Mouse (Mus musculus) forebrain, embryonic 10.5 days (tissue): ENCODE measurements at regions not wholly inside any gene's neighbourhood (a gene's known extent, or its start where the extent isn't known, plus 50 kb on each side); places are given as distances from the start of the nearest gene placed in this dataset.

Source experiments
- DNase-seq: peaks from one replicate; pipeline ENCODE4 v3.0.0-alpha.2; 2017; ENCODE audit warnings: low spot score; ENCODE audit errors: extremely low spot score
- H3K27ac ChIP-seq: fragments of 300-500 bp; sonication (generic); 2 replicates; pipeline ENCODE4 v1.5.1; 2016; ENCODE audit warnings: mild to moderate bottlenecking
- H3K27me3 ChIP-seq: fragments of 300-500 bp; sonication (generic); 2 replicates; pipeline ENCODE4 v1.6.1; 2016; ENCODE audit warnings: mild to moderate bottlenecking; ENCODE audit not compliant: poor library complexity, severe bottlenecking
- H3K36me3 ChIP-seq: fragments of 300-500 bp; sonication (generic); replicated peaks from 2 replicates; pipeline ENCODE4 v1.6.1; 2016; ENCODE audit warnings: mild to moderate bottlenecking, moderate library complexity
- H3K4me1 ChIP-seq: fragments of 300-500 bp; sonication (generic); 2 replicates; pipeline ENCODE4 v1.6.1; 2016
- H3K4me3 ChIP-seq: fragments of 300-500 bp; sonication (generic); 2 replicates; pipeline ENCODE4 v1.5.1; 2016; ENCODE audit warnings: mild to moderate bottlenecking, moderate library complexity
- H3K9me3 ChIP-seq: fragments of 300-500 bp; sonication (generic); 2 replicates; pipeline ENCODE4 v1.6.1; 2016; ENCODE audit warnings: mild to moderate bottlenecking, moderate library complexity
- WGBS: fragments of 180-500 bp; shearing (Covaris S2); methylation state at CpG from one replicate; pipeline ENCODE4 v1.1.7; 2016; 5-methylcytosine and 5-hydroxymethylcytosine counted together

DNA sequence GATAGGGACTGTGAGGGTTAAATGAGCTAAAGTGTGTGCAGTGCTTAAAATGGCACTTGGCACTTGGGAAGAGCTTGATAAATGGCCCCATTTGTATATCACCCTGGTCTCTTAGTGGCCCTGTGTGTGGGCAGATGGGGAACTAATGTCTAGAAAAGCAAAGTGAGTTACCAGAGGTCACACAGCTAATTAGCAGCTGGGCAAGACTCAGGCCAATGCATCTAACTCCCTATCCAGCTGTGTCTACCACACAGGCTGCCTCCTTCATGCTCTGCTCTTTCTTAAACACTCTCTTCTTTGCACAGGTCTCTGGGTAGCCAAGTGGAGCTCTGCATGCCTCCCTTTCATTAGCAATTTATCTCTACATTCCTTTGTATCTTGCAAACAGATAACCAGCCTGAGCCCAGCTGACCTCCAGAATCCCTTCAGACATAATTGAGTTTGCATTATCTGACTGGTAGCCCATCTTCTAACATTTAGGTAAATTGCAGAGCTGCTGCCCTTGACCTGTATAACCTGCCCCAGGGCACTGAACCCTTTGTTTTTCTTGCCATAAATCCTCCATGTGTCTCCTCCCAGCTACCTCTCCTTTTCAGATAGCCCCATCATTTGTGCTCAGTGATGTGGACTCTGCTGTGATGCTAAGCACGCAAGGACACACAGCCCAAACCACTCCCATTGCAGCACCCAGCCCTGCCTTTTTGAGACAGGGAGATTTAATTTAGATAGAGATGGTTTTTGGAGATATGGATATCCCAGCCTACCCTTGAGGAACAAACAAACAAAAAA, 263.5 kb upstream of the Plxna2 start:
- 56% methylated on average over 1 of the region's 1 CpGs for WGBS
- Histone ChIP-seq H3K27ac (no peak overlapping the region), H3K9me3 (no peaks in the 10 kb centered on the region), H3K4me3 (no peak overlapping the region), H3K36me3 (no peaks in the 10 kb centered on the region), H3K27me3 (no peaks in the 10 kb centered on the region), H3K4me1 (peaks cover 9% of the 10 kb centered on the region)
- no peak for DNase-seq

DNA sequence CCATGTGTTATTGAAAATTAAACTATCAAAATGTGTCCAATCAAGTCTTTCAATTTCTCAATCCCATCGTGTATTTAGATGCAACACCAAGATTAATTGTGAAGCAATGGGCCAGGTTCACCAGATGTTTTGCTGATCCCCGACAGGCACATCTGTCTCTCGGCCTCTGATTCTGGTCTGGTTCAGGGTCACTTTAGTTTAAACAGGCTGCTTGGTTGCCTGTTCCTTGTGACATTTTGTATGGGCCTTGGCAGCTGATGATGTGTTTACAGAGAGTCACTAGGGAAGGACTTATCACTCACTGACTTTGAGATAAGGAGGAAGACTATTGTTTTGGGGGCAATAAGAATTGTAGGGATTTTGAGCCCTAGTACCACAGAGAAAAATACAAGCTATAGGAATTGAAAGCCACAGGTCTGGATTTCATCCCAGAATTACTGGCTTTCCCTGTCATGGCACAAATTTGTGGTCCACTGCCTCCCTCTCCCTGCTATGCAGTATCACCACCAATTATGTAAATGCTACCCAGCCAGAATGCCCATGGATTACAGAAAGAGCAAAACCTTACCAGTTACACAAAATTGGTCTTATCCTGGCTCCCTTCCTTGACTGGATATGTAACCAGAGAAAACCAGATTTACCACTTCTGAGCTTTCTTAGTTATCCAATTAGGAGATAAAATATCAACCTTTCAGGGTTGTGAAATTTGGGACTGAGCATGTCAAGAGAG, 272.5 kb upstream of the Plxna2 start:
- Histone ChIP-seq H3K9me3 (no peaks in the 10 kb centered on the region), H3K36me3 (no peaks in the 10 kb centered on the region), H3K4me3 (no peak overlapping the region), H3K27me3 (no peaks in the 10 kb centered on the region), H3K4me1 (peaks cover 12% of the 10 kb centered on the region), H3K27ac (no peak overlapping the region)
- 82% methylated on average over 3 of the region's 3 CpGs for WGBS
- no peak for DNase-seq

DNA sequence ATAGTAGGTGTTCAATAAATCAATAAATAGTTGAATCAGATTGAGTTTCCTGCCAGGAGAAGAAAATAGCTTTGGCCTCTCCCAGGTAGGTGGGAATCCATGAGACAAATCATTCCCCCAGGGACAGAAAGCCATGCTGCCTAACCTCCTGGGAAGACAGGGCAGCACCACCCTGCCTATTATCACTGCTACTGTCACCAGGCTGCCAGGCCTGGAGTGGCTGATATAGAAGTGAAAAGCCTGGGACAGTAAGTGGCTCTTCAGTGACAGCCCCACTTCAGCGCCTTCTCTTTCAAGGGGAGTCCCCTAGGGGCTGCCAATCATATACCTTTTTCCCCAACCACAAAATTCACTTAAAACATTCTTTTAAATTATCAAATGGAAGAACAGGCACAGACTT, 275.4 kb upstream of the Plxna2 start:
- H3K9me3 ChIP-seq = no peaks in the 10 kb centered on the region
- no peaks in the 10 kb centered on the region for H3K36me3 ChIP-seq
- H3K27ac ChIP-seq = no peak overlapping the region
- no peak overlapping the region for H3K4me3 ChIP-seq
- H3K27me3 ChIP-seq = no peaks in the 10 kb centered on the region
- H3K4me1 ChIP-seq = peaks cover 12% of the 10 kb centered on the region
- WGBS = 88% methylated on average over 1 of the region's 1 CpGs
- no peak for DNase-seq

DNA sequence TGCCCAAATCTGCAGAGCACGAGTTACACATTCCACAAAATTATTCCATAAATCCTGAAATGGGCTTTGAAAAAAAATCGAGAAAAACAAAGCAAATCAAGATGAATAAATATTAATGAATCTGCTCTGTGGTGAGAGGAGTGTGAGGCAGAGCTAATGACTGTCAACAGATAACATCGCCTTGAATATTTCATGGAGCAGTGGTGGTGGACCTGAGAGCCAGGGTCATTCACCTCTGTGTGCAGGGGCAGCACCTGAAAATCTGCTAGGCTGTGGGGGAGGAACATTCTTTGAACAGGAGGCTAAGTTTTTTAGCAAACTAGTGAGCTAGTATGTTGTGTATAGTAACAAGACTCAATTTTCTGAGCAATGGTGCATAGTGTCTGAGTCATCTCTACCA, 276.3 kb upstream of the Plxna2 start:
- DNase-seq = no peak
- WGBS = 60% methylated on average over 3 of the region's 3 CpGs
- Histone ChIP-seq H3K27ac (no peak overlapping the region), H3K9me3 (no peaks in the 10 kb centered on the region), H3K36me3 (no peaks in the 10 kb centered on the region), H3K4me3 (no peak overlapping the region), H3K27me3 (no peaks in the 10 kb centered on the region), H3K4me1 (peaks cover 15% of the 10 kb centered on the region)

DNA sequence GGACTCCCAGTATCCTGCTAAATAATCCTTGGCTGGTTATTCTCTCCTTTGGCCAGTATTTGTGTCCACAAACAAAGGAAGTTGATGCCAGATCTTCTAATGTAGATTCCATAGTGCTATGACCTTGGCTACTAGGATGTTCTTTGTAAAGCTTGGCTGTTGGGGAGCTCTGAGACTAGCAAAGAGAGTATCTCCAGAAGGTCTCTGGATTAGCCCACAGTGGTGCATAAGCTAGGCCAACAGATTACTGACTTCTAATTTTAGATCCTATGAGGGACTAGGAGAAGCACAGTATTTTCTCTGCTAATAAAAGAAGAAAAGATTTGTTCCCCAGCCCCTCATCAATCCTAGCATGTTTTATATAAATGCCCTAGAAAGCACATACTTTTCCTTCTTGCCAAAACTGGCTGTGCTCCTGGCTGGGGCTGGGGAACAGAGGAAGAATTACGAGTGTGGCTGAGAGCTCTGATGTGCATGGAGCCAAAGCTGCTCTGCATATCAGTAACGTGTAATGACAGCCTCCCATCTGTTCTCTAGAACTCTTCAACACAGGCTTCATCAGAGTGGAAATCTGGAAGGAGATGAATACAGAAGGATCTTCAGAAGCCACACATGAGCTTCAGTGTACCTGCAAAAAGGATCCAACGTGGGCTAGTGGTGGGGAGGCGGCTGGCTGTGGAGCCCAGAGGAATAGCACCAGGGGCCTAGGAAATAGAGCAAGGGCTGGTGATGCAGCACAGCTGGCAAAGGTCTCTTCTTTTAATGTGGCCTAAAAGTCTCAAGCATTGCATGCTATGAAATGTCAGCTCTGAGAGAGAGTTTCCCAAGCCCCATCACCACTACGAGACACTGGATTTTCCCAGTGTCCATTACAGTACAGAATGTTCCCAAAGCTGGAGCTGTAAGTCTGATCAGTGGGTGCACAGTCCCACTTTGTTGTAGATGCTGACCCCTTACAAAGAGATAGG, 283.0 kb upstream of the Plxna2 start:
- no peaks in the 10 kb centered on the region for H3K36me3 ChIP-seq
- H3K9me3 ChIP-seq = no peaks in the 10 kb centered on the region
- WGBS = 81% methylated on average over 5 of the region's 5 CpGs
- H3K4me1 ChIP-seq = peaks cover 31% of the 10 kb centered on the region
- H3K4me3 ChIP-seq = no peak overlapping the region
- peak overlapping the region; percentile 7; the same call in 1 of the 2 replicates for H3K27ac ChIP-seq
- no peaks in the 10 kb centered on the region for H3K27me3 ChIP-seq
- DNase-seq = no peak

DNA sequence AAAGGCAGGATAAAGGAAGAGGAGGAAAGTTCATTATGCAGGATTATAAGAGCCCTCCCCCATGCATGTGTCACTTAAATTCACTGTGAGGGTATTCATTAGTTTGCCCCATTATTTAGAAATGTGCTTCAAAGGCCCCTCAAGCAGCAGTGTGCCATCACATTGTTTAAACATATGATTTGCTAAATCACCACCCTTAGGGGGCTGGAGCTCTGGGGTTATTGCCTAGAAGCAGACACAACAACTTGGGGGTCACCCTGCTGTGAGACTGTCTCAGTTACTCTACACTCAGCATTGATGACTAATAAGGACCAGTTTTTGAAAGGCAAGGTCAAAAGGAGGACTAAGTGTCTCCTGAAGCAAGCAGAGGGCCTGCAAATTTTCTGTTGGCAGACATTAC, 285.4 kb upstream of the Plxna2 start:
- 0 out of 2 replicates have a peak overlapping the region, but pooled peaks have one; percentile 20 for H3K27ac ChIP-seq
- no peak for DNase-seq
- H3K27me3 ChIP-seq = no peaks in the 10 kb centered on the region
- H3K36me3 ChIP-seq = no peaks in the 10 kb centered on the region
- no peaks in the 10 kb centered on the region for H3K9me3 ChIP-seq
- H3K4me3 ChIP-seq = no peak overlapping the region
- H3K4me1 ChIP-seq = peaks cover 31% of the 10 kb centered on the region

DNA sequence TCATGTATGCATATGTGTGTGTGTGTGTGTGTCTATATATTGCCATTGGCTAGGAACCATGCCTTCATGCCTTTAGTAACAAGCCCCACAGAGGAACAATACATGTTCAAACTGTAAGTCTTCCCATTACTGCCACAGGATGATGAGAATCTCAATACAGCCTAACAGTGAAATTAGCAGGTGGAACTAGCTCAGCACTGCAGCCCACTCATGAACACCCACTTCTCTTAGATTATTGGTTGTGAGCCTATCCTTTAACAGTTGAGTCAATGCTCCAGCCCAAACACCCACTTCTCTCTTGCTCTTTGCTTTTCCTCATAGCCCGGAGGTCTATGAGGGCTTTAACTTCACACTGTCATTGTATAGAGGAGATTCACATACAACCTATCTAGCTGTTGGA, 287.5 kb upstream of the Plxna2 start:
- Histone ChIP-seq H3K27me3 (no peaks in the 10 kb centered on the region), H3K36me3 (no peaks in the 10 kb centered on the region), H3K27ac (no peak overlapping the region)

DNA sequence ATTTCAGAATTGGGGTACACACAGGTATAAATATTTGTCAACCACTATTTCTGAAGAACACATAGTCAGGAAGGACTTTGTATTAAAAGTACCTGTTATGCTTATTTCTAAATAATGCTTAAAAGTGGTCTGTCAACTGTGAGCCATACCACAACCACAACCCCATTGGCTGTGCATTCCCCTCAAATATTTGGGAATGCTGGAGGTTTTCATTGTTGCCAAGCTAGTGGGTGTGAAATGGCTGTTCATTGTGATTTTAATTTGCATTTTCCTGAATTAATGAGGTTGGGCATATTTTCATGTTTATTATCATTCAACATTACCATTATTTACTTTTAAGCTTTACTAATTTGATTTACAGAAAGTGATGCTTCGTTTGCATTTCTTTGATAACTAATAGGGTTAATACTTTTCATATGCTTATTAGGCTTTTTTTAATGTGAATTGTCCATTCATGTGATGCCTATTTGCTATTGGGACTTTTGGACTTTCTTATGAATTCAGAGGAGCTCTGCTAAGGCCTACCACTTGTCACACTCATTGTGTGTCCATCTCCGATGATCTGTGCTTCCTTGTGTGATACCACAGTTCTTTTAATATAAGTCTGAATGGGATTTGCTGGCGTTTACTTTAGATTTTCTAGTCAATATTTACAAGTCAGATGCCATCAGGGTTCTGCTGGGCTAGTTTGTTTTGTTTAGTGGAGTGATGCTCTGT, 297.5 kb upstream of the Plxna2 start:
- Histone ChIP-seq H3K27ac (no peak overlapping the region), H3K36me3 (no peaks in the 10 kb centered on the region), H3K9me3 (no peaks in the 10 kb centered on the region), H3K4me1 (no peaks in the 10 kb centered on the region), H3K27me3 (no peaks in the 10 kb centered on the region), H3K4me3 (no peak overlapping the region)
- no peak for DNase-seq
- 83% methylated on average over 3 of the region's 3 CpGs for WGBS

More for the DNA sequence above, 287.5 kb upstream of the Plxna2 start:
- no peak for DNase-seq
- Histone ChIP-seq H3K4me1 (peaks cover 15% of the 10 kb centered on the region), H3K9me3 (no peaks in the 10 kb centered on the region), H3K4me3 (no peak overlapping the region)
- 97% methylated on average over 1 of the region's 1 CpGs for WGBS

DNA sequence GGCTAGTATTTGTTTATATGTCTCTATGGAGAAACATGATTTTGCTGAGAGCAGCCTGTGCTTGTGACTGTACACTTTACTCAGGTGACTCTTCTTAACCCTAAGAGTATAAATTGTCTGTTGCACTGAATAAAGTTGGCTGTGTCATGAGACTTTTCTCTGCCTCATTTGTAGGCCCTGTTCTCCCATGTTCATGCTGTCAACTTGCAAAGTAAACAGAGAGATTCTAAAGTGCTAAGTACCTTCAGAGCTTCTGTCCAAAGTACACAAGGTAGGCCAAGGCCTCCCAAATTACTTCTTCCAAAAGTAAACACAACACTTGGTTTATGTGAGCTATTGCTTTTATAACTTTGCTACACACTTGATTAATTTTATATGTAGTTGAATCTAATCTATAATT, 299.7 kb upstream of the Plxna2 start:
- Histone ChIP-seq H3K27me3 (no peaks in the 10 kb centered on the region), H3K36me3 (no peaks in the 10 kb centered on the region), H3K9me3 (no peaks in the 10 kb centered on the region), H3K27ac (no peak overlapping the region), H3K4me3 (no peak overlapping the region), H3K4me1 (no peaks in the 10 kb centered on the region)
- no peak for DNase-seq

DNA sequence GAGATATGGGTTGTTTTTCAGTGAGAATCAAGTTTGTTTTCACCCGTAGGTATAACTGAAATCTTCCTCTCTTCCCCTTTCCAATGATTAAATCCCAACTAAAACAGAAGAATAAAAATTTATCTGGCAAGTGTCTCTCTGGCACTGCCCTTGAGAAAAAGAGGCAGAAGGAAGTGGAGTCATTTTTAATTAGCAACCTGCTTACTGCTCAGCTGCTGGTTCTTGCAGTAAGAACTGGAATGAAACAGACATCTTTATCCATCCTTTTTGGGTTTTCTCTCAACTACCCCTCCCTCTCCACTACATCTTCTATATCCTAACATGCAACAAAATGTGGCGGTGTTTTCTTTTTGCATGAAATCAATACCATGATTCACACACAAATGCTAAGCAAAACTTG, 302.4 kb upstream of the Plxna2 start:
- Histone ChIP-seq H3K4me1 (peaks cover 7% of the 10 kb centered on the region), H3K36me3 (no peaks in the 10 kb centered on the region), H3K4me3 (no peak overlapping the region), H3K9me3 (no peaks in the 10 kb centered on the region), H3K27ac (no peak overlapping the region), H3K27me3 (no peaks in the 10 kb centered on the region)
- no peak for DNase-seq
- WGBS = 87% methylated on average over 2 of the region's 2 CpGs

DNA sequence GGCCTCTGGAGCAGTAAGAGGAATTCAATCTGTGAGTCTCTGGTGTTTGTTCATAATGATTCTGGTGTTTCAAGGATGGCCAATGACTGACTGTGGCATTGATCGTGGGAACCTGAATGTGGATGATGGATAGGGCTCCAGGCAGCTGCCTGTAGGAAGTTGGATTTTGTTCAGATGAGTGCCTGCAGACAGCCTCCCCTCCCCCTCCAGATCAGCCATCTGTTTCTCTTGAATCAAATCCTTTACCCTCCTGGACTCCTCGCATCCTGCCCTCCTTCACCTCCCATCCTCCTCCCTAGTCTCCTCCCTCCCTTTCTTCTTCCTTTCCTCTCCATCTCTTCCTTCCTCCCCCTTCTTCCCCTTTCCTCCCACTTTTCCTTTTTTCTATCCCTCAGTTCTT, 307.6 kb upstream of the Plxna2 start:
- H3K4me1 ChIP-seq = peaks cover 15% of the 10 kb centered on the region
- H3K4me3 ChIP-seq = no peak overlapping the region
- no peak overlapping the region for H3K27ac ChIP-seq
- no peaks in the 10 kb centered on the region for H3K27me3 ChIP-seq
- WGBS = 40% methylated on average over 2 of the region's 2 CpGs
- DNase-seq = no peak
- no peaks in the 10 kb centered on the region for H3K36me3 ChIP-seq
- no peaks in the 10 kb centered on the region for H3K9me3 ChIP-seq

DNA sequence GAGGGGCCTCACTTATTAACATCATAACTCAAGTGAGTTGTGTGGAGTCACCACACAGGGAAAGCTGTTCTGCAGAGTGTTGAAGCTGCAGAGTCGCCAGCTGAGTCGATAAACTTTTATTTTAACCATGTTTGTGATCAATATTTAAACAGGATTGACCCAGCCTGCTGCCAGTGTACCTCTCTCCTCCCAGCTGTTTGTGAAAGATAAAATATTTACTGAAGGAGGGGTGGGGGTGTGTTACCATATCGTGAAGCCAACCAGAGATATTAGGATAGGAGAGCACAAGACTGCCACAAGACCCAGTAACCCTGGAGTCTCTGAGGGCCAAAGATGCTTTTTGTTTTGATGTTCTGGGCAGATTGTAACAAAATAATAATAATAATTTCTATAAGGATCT, 309.4 kb upstream of the Plxna2 start:
- H3K27me3 ChIP-seq = no peaks in the 10 kb centered on the region
- H3K4me1 ChIP-seq = peaks cover 15% of the 10 kb centered on the region
- 92% methylated on average over 3 of the region's 3 CpGs for WGBS
- H3K36me3 ChIP-seq = no peaks in the 10 kb centered on the region
- no peak for DNase-seq
- H3K9me3 ChIP-seq = no peaks in the 10 kb centered on the region
- H3K27ac ChIP-seq = no peak overlapping the region
- H3K4me3 ChIP-seq = no peak overlapping the region
